Mouse (Mus musculus): ENCODE results near the gene Sel1l3. TPM values are rescaled to one million over a fixed set of nuclear protein-coding genes. Genes with fewer than 3 reads are reported as not detected.

Gene Sel1l3
- polyA plus RNA-seq, 1 experiment from 2014 or later: 0.76 TPM

GRCm38 (mm10) chr5:53061532-53062130 is 152.1 kb downstream of the Sel1l3 start:
- H3K36me3 ChIP-seq: no peaks in the 10 kb centered on the region
- H3K27ac ChIP-seq: no peak overlapping the region
- no peak overlapping the region for H3K4me2 ChIP-seq
- no peak for ATAC-seq (replicated peaks; ENCODE audit: insufficient number of reproducible peaks, insufficient read depth, low FRiP score, low read depth)
- H3K9ac ChIP-seq: no peak overlapping the region
- H3K27me3 ChIP-seq: no peaks in the 10 kb centered on the region
- no peaks in the 10 kb centered on the region for H3K4me1 ChIP-seq (replicated peaks)
- WGBS: 87% methylated on average over 9 of the region's 9 CpGs
- no peak overlapping the region for H3K4me3 ChIP-seq
- H3K9me3 ChIP-seq (replicated peaks): no peaks in the 10 kb centered on the region

Other genes starting within 250 kb of the Sel1l3 start
- 0.29 and 0.89 TPM in 2 replicates for gene Slc34a2, start 175.8 kb downstream of the Sel1l3 start, polyA plus RNA-seq (2015; fragmentation: Nextera tagmentation; extraction: Ambion mirVana)
- gene Smim20, start 53.2 kb upstream of the Sel1l3 start, polyA plus RNA-seq (2015; fragmentation: Nextera tagmentation; extraction: Ambion mirVana): 160 and 171 TPM in 2 replicates

Data from heart, embryonic 15.5 days (tissue).